ENCODE assay signal across 8 mouse cellular contexts in genomic region chr7:127776426-127776825, GRCm38 (mm10). TPM values are rescaled to one million over a fixed set of nuclear protein-coding genes. Genes with fewer than 3 reads are reported as not detected.
DNase-seq lines count a peak whose midpoint lies in the region; ATAC-seq and TF ChIP-seq lines count a peak whose summit lies in the region.

TSS of gene Setd1a (plus strand) at chr7:127776670.

- peak within 1 kb of the TSS; percentile 72 for H3K4me2 ChIP-seq in forebrain, postnatal 0 days (ENCODE audit: low read depth)
- peak within 1 kb of the TSS; percentile 74 for H3K4me2 ChIP-seq in lung, embryonic 15.5 days

- peaks cover 19% of the 10 kb centered on the region for H3K79me2 ChIP-seq in MEL (ENCODE audit: control insufficient read depth, insufficient read depth, low read length, poor library complexity)

- DNase-seq in MEL (ENCODE audit: low read depth, low spot score) = peak; percentile 88
- peak; percentile 89 to 91 for DNase-seq in cerebellum, adult 2 months
- DNase-seq in forebrain, postnatal 0 days = peak; percentile 94
- peak; percentile 94 for DNase-seq in heart, postnatal 4 days
- peak; percentile 83 to 87 for DNase-seq in layer of hippocampus, adult 8-10 months (ENCODE audit: low spot score in 2 of 2)
- peak; percentile 78 for DNase-seq in ovary, postnatal 10 days (ENCODE audit: low spot score)
- DNase-seq in thymus, postnatal 0 days (ENCODE audit: low spot score) = peak; percentile 80

- TF ChIP-seq POLR2A in MEL (IDR thresholded peaks at IDR 0.05; ENCODE audit: control insufficient read depth in 1 of 2, insufficient read depth in 1 of 2, low read depth in 1 of 2, low read length in 2 of 2, poor library complexity in 1 of 2) = peak in 1 of 2 experiments; percentile 59; a peak in 2 of 4 replicates
- peak; percentile 58; the same call in 1 of the 2 replicates for TF ChIP-seq POLR2A in cerebellum, adult 2 months (IDR thresholded peaks at IDR 0.05; ENCODE audit: borderline replicate concordance, insufficient read depth, low read length)

- TF ChIP-seq CTCF in MEL (IDR thresholded peaks at IDR 0.05 in 2 of 3, conservative IDR thresholded peaks at IDR 0.05 in 1 of 3; ENCODE audit: control insufficient read depth in 1 of 3, insufficient read depth in 1 of 3, low read depth in 2 of 3, low read length in 3 of 3, poor library complexity in 1 of 3, severe bottlenecking in 1 of 3) = no peak
- TF ChIP-seq CTCF in cerebellum, adult 2 months (IDR thresholded peaks at IDR 0.05; ENCODE audit: borderline replicate concordance, insufficient read depth, low read depth, low read length) = no peak
- no peak for TF ChIP-seq CTCF in forebrain, postnatal 0 days (IDR thresholded peaks at IDR 0.05; ENCODE audit: low read depth)

- peaks cover 0 to 15% of the 10 kb centered on the region in 2 experiments; a peak in 3 of 4 replicates for H3K4me1 ChIP-seq in MEL (ENCODE audit: control insufficient read depth in 1 of 2, insufficient read depth in 2 of 2, low read length in 2 of 2)
- peaks cover 5% of the 10 kb centered on the region; the same call in 1 of the 2 replicates for H3K4me1 ChIP-seq in cerebellum, adult 2 months (ENCODE audit: control insufficient read depth, insufficient read depth, low read length)
- H3K4me1 ChIP-seq in forebrain, postnatal 0 days (ENCODE audit: insufficient read depth) = peaks cover 6% of the 10 kb centered on the region; the same call in 1 of the 2 replicates
- H3K4me1 ChIP-seq in lung, embryonic 15.5 days = peaks cover 15% of the 10 kb centered on the region

- no peaks in the 10 kb centered on the region for H3K9me3 ChIP-seq in MEL (replicated peaks; ENCODE audit: insufficient read depth, low read length)
- H3K9me3 ChIP-seq in forebrain, postnatal 0 days (ENCODE audit: low read length) = no peaks in the 10 kb centered on the region
- no peaks in the 10 kb centered on the region for H3K9me3 ChIP-seq in lung, embryonic 15.5 days

- peak within 1 kb of the TSS; percentile 95 for H3K9ac ChIP-seq in MEL (ENCODE audit: control insufficient read depth, low read depth, low read length, poor library complexity, severe bottlenecking)
- H3K9ac ChIP-seq in forebrain, postnatal 0 days = peak within 1 kb of the TSS; percentile 79
- peak within 1 kb of the TSS; percentile 90 for H3K9ac ChIP-seq in lung, embryonic 15.5 days

- peaks cover 18 to 34% of the 10 kb centered on the region in 2 experiments for H3K36me3 ChIP-seq in MEL (ENCODE audit: control insufficient read depth in 1 of 2, insufficient read depth in 2 of 2, low read length in 2 of 2)
- peaks cover 14% of the 10 kb centered on the region for H3K36me3 ChIP-seq in forebrain, postnatal 0 days (ENCODE audit: insufficient read depth)
- peaks cover 24% of the 10 kb centered on the region for H3K36me3 ChIP-seq in lung, embryonic 15.5 days

- TF ChIP-seq EP300 in MEL (IDR thresholded peaks at IDR 0.05; ENCODE audit: low read depth in 1 of 2, low read length in 2 of 2) = no peak

- H3K27ac ChIP-seq in MEL (ENCODE audit: control insufficient read depth, low read depth, low read length) = peak within 1 kb of the TSS; percentile 87
- H3K27ac ChIP-seq in cerebellum, adult 2 months (ENCODE audit: insufficient read depth, low read length) = peak within 1 kb of the TSS; percentile 100
- H3K27ac ChIP-seq in forebrain, postnatal 0 days (ENCODE audit: low read depth, low read length) = peak within 1 kb of the TSS; percentile 97
- peak within 1 kb of the TSS; percentile 99 for H3K27ac ChIP-seq in lung, embryonic 15.5 days

- WGBS in cerebellum, adult 2 months = under 1% methylated on average over 23 of the region's 23 CpGs
- under 1% methylated on average over 23 of the region's 23 CpGs for WGBS in forebrain, postnatal 0 days
- WGBS in lung, embryonic 15.5 days = 0% methylated on average over 23 of the region's 23 CpGs

- peak; percentile 81 for ATAC-seq in forebrain, postnatal 0 days
- peak; percentile 54 for ATAC-seq in lung, embryonic 15.5 days (ENCODE audit: borderline replicate concordance, extremely low read depth, low FRiP score, low TSS enrichment)

- no peaks in the 10 kb centered on the region for H3K27me3 ChIP-seq in MEL (ENCODE audit: control insufficient read depth in 1 of 2, insufficient read depth in 2 of 2, low read length in 2 of 2)
- no peaks in the 10 kb centered on the region for H3K27me3 ChIP-seq in cerebellum, adult 2 months (ENCODE audit: control insufficient read depth, insufficient read depth, low read length)
- H3K27me3 ChIP-seq in forebrain, postnatal 0 days (ENCODE audit: insufficient read depth, low read length) = no peaks in the 10 kb centered on the region
- H3K27me3 ChIP-seq in lung, embryonic 15.5 days = no peaks in the 10 kb centered on the region

- H3K4me3 ChIP-seq in MEL (ENCODE audit: control insufficient read depth in 1 of 2, insufficient read depth in 1 of 2, low read depth in 2 of 2, low read length in 2 of 2) = peak within 1 kb of the TSS; percentile 59 to 83
- peak within 1 kb of the TSS; percentile 93 for H3K4me3 ChIP-seq in cerebellum, adult 2 months (replicated peaks; ENCODE audit: insufficient read depth, low read depth, low read length)
- H3K4me3 ChIP-seq in forebrain, postnatal 0 days (ENCODE audit: low read depth, low read length) = peak within 1 kb of the TSS; percentile 80
- H3K4me3 ChIP-seq in lung, embryonic 15.5 days = peak within 1 kb of the TSS; percentile 93

- no peak for TF ChIP-seq RAD21 in MEL (IDR thresholded peaks at IDR 0.05; ENCODE audit: low read depth, low read length)

TF ChIP-seq in MEL, 35 proteins besides CTCF, POLR2A, EP300 and RAD21:
- no peak for TF ChIP-seq USF2 (IDR thresholded peaks at IDR 0.05; ENCODE audit: borderline replicate concordance in 1 of 2, insufficient read depth in 1 of 2, low read depth in 1 of 2, low read length in 2 of 2)
- 0 out of 2 replicates have a peak, but pooled peaks have one; percentile 20 for TF ChIP-seq TBP (IDR thresholded peaks at IDR 0.05; ENCODE audit: low read depth, low read length)
- 0 out of 2 replicates have a peak, but pooled peaks have one; percentile 38 for TF ChIP-seq ZMIZ1 (IDR thresholded peaks at IDR 0.05; ENCODE audit: low read depth, low read length)
- TF ChIP-seq MYC (IDR thresholded peaks at IDR 0.05; ENCODE audit: low read depth, low read length) = no peak
- TF ChIP-seq JUND (IDR thresholded peaks at IDR 0.05; ENCODE audit: low read depth, low read length) = no peak
- TF ChIP-seq ZNF384 (IDR thresholded peaks at IDR 0.05; ENCODE audit: low read depth, low read length) = peak; percentile 44; the same call in 1 of the 2 replicates
- 0 out of 2 replicates have a peak, but pooled peaks have one; percentile 16 for TF ChIP-seq E2F4 (IDR thresholded peaks at IDR 0.05; ENCODE audit: borderline replicate concordance, low read depth, low read length)
- TF ChIP-seq ZC3H11A (IDR thresholded peaks at IDR 0.05; ENCODE audit: low read depth, low read length) = peak; percentile 66
- TF ChIP-seq SIN3A (IDR thresholded peaks at IDR 0.05; ENCODE audit: low read length) = 0 out of 2 replicates have a peak, but pooled peaks have one; percentile 11
- peak; percentile 18; the same call in 1 of the 2 replicates for TF ChIP-seq ELF1 (IDR thresholded peaks at IDR 0.05; ENCODE audit: low read depth, low read length)
- TF ChIP-seq NELFE (IDR thresholded peaks at IDR 0.05; ENCODE audit: low read depth, low read length) = peak; percentile 36

RNA-seq across cellular contexts. Expression of gene Setd1a, which starts in this region (rescaled TPM):
- 9.2 and 10.3 TPM in 2 replicates for total RNA-seq in MEL (2012; rRNA removed)
- 10 to 100 TPM in 1 of 2 experiments, not detected in 1; 55.9 TPM for polyA plus RNA-seq in MEL (2012; ENCODE audit: insufficient read depth in 1 of 2, insufficient read length in 2 of 2, low read depth in 1 of 2, low replicate concordance in 2 of 2, missing spikeins in 1 of 2)
- 23.1 and 25.5 TPM in 2 replicates for polyA plus RNA-seq in cerebellum, adult 2 months (2012; rRNA removed)
- 18.2 and 20.7 TPM in 2 replicates for total RNA-seq in forebrain, postnatal 0 days (2014; rRNA removed)
- 13.2 and 13.7 TPM in 2 replicates for polyA plus RNA-seq in forebrain, postnatal 0 days (2015; fragmentation: Nextera tagmentation; extraction: Ambion mirVana)
- total RNA-seq in heart, postnatal 4 days (2021) = 10 to 100 TPM; 30.8 to 32.0 TPM
- total RNA-seq in layer of hippocampus, adult 8-10 months (2022) = 10 to 100 TPM; 46.6 to 56.4 (median 48.7) TPM
- polyA plus RNA-seq in lung, embryonic 15.5 days (2015; fragmentation: Nextera tagmentation; extraction: Ambion mirVana) = 23.3 and 24.7 TPM in 2 replicates
- 18.2 and 21.1 TPM in 2 replicates for polyA plus RNA-seq in thymus, postnatal 0 days (2015; fragmentation: Nextera tagmentation; extraction: Ambion mirVana)

Comparison
In these comparisons a context has a peak if more than half of its experiments do, and no peak if none do; other contexts are left out.
1. Peak in every context shown above with its lines: DNase-seq, ATAC-seq, H3K4me3 ChIP-seq and H3K27ac ChIP-seq.